Comparison of ENCODE assay signal across 9 mouse cellular contexts in the genomic region with DNA sequence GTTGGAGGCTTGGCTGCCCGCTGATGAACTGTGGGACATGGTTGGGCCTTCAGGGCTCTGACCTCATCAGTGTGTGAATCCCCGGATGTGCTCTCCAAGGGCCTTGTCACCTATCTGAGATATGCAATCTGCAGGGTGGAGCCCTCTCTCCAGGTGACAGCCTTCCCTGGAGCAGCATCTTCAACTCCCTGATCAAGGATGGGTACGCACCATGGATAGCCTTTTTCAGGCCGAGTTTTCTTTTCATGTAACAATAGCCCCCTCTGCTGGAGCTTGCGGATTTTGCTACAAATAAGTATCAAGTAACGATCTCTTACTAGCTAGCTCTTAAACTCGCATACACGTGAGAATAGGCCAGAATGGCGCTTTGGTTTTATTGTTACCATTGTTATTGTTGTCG. TPM values are rescaled to one million over a fixed set of nuclear protein-coding genes. Genes with fewer than 3 reads are reported as not detected.
DNase-seq lines count a peak whose midpoint lies in the region; ATAC-seq and TF ChIP-seq lines count a peak whose summit lies in the region.
"Had no signal": no experiment of that assay in that cellular context is flagged by ENCODE, and none has a peak within 500 bp of the region (broad histone marks: within the 10 kb centered on the region; RNA-seq: fewer than 3 reads in every experiment).

No protein-coding gene starts in this region.

- no peak overlapping the region for H3K4me3 ChIP-seq in bone marrow, adult 2 months (replicated peaks; ENCODE audit: control insufficient read depth, low read depth, low read length)
- H3K4me3 ChIP-seq in neural tube, embryonic 11.5 days (ENCODE audit: low read depth, low read length): no peak overlapping the region
- H3K4me3 ChIP-seq: heart, embryonic 13.5 days had no signal

- TF ChIP-seq POLR2A in bone marrow, adult 2 months (IDR thresholded peaks at IDR 0.05; ENCODE audit: borderline replicate concordance, control insufficient read depth, low read depth, low read length): no peak

- peak; percentile 50 for ATAC-seq in inflammation-experienced regulatory T-cells, adult 6 months
- ATAC-seq in neural tube, embryonic 11.5 days (ENCODE audit: insufficient read depth, low FRiP score, low TSS enrichment): no peak

- no peaks in the 10 kb centered on the region for H3K36me3 ChIP-seq in neural tube, embryonic 11.5 days (ENCODE audit: control insufficient read depth, insufficient read depth, low read length)
- H3K36me3 ChIP-seq: heart, embryonic 13.5 days had no signal

- intact Hi-C loops in left cerebral cortex, postnatal 14 days (cut with DNase I): loop anchor here (5.0 to 10.0 kb wide), 4 partner anchors 72 to 1760 kb away; no protein-coding TSS in a partner anchor

- H3K4me1 ChIP-seq in bone marrow, adult 2 months (ENCODE audit: control insufficient read depth, insufficient read depth, low read length): no peaks in the 10 kb centered on the region
- no peaks in the 10 kb centered on the region for H3K4me1 ChIP-seq in neural tube, embryonic 11.5 days (ENCODE audit: control insufficient read depth, insufficient read depth, low read length)
- H3K4me1 ChIP-seq: heart, embryonic 13.5 days had no signal

- no peak overlapping the region for H3K9ac ChIP-seq in neural tube, embryonic 11.5 days (ENCODE audit: low read length)
- H3K9ac ChIP-seq: heart, embryonic 13.5 days had no signal

- 22% methylated on average over 10 of the region's 10 CpGs for WGBS in bone marrow, adult 2 months
- WGBS in neural tube, embryonic 11.5 days: 22% methylated on average over 10 of the region's 10 CpGs

- H3K27ac ChIP-seq in bone marrow, adult 2 months (ENCODE audit: control insufficient read depth, insufficient read depth, low read depth, low read length, poor library complexity): no peak overlapping the region
- no peak overlapping the region for H3K27ac ChIP-seq in neural tube, embryonic 11.5 days (ENCODE audit: low read depth, low read length)
- H3K27ac ChIP-seq: heart, embryonic 13.5 days had no signal

- H3K9me3 ChIP-seq in neural tube, embryonic 11.5 days (ENCODE audit: control insufficient read depth, low read length): no peaks in the 10 kb centered on the region
- H3K9me3 ChIP-seq: heart, embryonic 13.5 days had no signal

- H3K27me3 ChIP-seq in neural tube, embryonic 11.5 days (ENCODE audit: control insufficient read depth, insufficient read depth, low read length): no peaks in the 10 kb centered on the region

- TF ChIP-seq CTCF in bone marrow, adult 2 months (IDR thresholded peaks at IDR 0.05; ENCODE audit: control insufficient read depth, insufficient read depth, low read length): 0 out of 2 replicates have a peak, but pooled peaks have one; percentile 3

- DNase-seq in urinary bladder, postnatal 25 days (ENCODE audit: low spot score): peak; percentile 59
- no peak for DNase-seq in urinary bladder, postnatal 10 days (ENCODE audit: low spot score)
- DNase-seq in fibroblast of lung, adult 2 months (ENCODE audit: low read depth): peak; percentile 42
- peak; percentile 88 to 92 for DNase-seq in left cerebral cortex, postnatal 14 days (ENCODE audit: low spot score in 2 of 2)
- peak; percentile 68 for DNase-seq in neural tube, embryonic 11.5 days (ENCODE audit: low spot score)
- DNase-seq in thymus, postnatal 14 days: peak; percentile 64

- H3K4me2 ChIP-seq in neural tube, embryonic 11.5 days (ENCODE audit: low read depth): no peak overlapping the region
- H3K4me2 ChIP-seq: heart, embryonic 13.5 days had no signal

RNA-seq across cellular contexts. Expression of gene Mlycd, which starts 10.2 kb away (rescaled TPM):
- 4.7 and 5.9 TPM in 2 replicates for polyA plus RNA-seq in bone marrow, adult 2 months (2011; ENCODE audit: insufficient read depth, insufficient read length, low replicate concordance, missing spikeins)
- polyA plus RNA-seq in inflammation-experienced regulatory T-cells, adult 6 months (2017; shearing (Covaris generic)): 1 to 10 TPM; 2.6 to 7.3 (median 7.1) TPM
- 10 to 100 TPM; 25.7 to 28.0 TPM for total RNA-seq in left cerebral cortex, postnatal 14 days (2021)
- 9.7 and 11.5 TPM in 2 replicates for polyA plus RNA-seq in neural tube, embryonic 11.5 days (2014; fragmentation: Nextera tagmentation; extraction: Ambion mirVana)

RNA-seq across cellular contexts. Expression of gene Hsbp1, which starts 40.2 kb away (rescaled TPM):
- 45.8 and 78.0 TPM in 2 replicates for polyA plus RNA-seq in bone marrow, adult 2 months (2011; ENCODE audit: insufficient read depth, insufficient read length, low replicate concordance, missing spikeins)
- 100 to 1,000 TPM; 199 to 226 (median 213) TPM for polyA plus RNA-seq in inflammation-experienced regulatory T-cells, adult 6 months (2017; shearing (Covaris generic))
- total RNA-seq in left cerebral cortex, postnatal 14 days (2021): 100 to 1,000 TPM; 623 to 630 TPM
- 355 and 357 TPM in 2 replicates for polyA plus RNA-seq in neural tube, embryonic 11.5 days (2014; fragmentation: Nextera tagmentation; extraction: Ambion mirVana)

RNA-seq across cellular contexts. Expression of gene Osgin1, which starts 49.4 kb away (rescaled TPM):
- 5.5 and 6.5 TPM in 2 replicates for polyA plus RNA-seq in bone marrow, adult 2 months (2011; ENCODE audit: insufficient read depth, insufficient read length, low replicate concordance, missing spikeins)
- 10 to 100 TPM; 15.6 to 28.0 (median 24.5) TPM for polyA plus RNA-seq in inflammation-experienced regulatory T-cells, adult 6 months (2017; shearing (Covaris generic))
- under 1 TPM; 0.40 to 0.53 TPM for total RNA-seq in left cerebral cortex, postnatal 14 days (2021)
- polyA plus RNA-seq in neural tube, embryonic 11.5 days (2014; fragmentation: Nextera tagmentation; extraction: Ambion mirVana): 0.27 and 0.76 TPM in 2 replicates
